Mouse (Mus musculus) cerebellum, postnatal 4 days (tissue): ENCODE measurements around the gene Khdrbs2.

Experiments
- DNase-seq, 2 experiments: peaks; one replicate each; pipeline ENCODE4 v3.0.0; 2022; ENCODE audit warnings: low spot score in 2 of 2, mixed read lengths in 1 of 2

Gene Khdrbs2

GRCm38 (mm10) chr1:32172506-32173239 lies at the start of gene Khdrbs2:
Gene Khdrbs2, plus strand, starts transcription at chr1:32172714.
- DNase-seq: peak; percentile 85 to 91

DNA sequence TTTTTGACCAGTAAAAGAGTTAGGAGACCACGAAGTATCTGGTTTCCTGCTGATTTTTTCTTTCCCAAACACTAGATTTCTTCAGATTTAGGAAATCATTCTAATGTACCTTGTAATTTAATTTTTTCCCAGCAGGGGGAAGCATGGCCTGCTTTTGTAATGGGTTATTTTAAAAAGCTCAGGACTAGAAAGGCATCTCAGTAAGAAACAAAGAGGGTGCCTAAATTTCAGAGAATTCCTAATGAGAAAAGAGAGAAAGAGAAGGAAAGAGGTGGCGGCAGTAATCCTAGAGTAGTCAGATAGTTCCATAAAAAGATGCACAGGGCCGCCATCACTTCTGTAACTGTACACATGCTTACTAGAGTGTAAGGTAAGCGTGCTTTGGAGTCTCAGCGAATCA lies 2.1 kb downstream of the Khdrbs2 start:
- DNase-seq: peak in 1 of 2 experiments; percentile 15

DNA sequence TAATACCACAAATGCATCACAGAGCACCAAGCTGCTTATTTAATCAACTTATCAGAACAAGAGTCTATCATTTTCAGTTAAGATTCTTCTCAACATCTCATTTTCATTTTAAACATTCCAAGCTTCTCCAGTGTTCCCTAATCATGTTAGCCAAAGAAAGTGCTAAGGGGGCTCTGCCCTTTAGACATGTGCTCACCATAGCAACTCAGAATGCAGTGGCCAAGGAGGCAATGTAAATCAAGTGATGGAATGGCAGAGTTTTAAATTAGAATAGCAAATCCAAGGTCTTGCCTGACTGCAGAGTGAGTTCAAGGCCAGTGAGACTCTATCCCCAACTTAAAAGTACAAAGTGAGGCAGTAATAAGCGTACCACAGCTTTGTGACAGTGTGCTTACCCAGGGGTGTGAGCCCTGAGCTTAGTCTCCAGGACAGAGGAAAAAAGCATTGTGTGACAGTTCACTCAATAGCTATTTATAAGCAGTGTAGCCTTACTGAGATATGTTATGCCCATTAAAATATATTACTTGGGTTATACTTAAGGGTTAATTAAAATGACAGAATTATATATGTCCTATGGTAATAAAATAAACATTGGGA lies 27.2 kb downstream of the Khdrbs2 start:
- no peak for DNase-seq

DNA sequence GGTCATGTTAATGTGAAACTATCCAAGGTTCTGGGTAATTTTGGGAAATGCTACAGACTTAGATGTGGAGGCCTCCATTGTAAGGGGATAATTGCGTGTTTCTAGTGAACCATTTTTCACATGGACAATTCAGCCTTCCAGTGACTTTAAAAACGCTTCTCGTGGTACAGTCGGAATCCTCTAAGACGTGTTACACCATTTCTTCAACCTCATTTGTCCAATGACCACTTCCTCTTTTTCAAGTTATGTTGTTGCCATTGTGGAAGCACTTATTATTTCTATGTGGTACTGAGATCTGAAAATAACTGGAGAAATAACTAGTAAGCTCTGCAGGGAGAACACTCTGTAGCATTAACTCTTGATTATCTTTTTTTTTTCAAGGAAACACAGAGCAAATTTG lies 75.9 kb downstream of the Khdrbs2 start:
- DNase-seq: no peak

DNA sequence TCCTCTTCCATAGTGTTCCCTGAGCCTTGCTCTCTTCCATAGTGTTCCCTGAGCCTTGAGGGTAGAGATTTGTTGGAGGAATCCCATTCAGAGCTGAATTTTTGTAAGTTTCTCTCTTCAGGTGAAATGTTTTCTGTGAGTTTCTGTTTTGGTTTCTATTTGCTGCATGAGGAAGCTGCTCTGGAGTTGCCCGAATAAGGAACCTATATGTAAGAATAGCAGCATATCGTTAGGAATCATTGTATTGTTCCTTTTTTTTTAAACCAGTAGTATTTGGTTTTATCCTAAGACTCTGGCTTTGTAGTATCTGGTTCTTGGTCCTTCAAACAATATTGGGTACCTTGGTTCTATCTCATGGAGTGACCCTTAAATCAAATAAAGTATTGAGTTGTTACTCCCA lies 77.1 kb downstream of the Khdrbs2 start:
- DNase-seq: no peak

- no peak for DNase-seq
Measured at GRCm38 (mm10) chr1:32250337-32250736, 77.8 kb downstream of the Khdrbs2 start.

- DNase-seq: no peak
Measured at GRCm38 (mm10) chr1:32258942-32259341, 86.4 kb downstream of the Khdrbs2 start.

GRCm38 (mm10) chr1:32270519-32270918 lies 98.0 kb downstream of the Khdrbs2 start:
- no peak for DNase-seq

DNA sequence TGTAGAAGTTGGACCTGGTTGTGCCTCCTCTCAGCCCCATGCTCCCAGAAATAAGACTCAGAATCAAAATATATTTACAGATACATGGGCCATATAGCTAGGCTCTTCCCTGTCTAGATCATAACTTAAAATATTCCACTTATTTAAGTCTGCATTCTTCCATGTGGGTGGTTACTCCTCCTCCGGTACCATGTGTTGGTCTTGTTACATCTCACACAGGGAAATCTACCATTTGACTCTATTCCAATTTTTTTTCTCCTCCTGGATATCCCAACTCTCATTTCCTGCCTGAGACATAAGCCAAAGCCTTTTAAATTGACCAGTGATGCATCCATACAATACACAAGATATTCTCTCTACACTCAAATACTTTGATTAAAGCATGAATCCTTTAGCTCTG lies 122.2 kb downstream of the Khdrbs2 start:
- DNase-seq: no peak

- DNase-seq: no peak
Measured at GRCm38 (mm10) chr1:32301391-32301790, 128.9 kb downstream of the Khdrbs2 start.

DNA sequence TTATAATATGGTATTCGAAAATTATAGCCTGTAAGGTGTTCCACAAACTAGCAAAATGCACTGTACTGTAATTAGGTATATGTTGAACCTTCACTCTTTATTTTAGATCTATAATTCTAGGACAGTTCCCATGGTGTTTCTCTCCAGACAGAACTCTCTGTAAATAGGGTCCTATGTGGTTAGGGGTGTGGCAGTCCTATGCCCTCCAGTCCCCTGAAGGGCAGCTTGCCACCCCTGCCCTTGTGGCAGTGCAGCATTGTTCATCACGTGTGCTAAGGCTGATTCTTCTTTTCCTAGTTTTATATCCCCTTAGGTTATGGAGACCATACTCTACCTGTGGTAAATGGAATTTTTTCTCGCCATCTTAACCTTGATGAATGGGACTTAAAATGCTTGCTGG lies 136.6 kb downstream of the Khdrbs2 start:
- DNase-seq: no peak

GRCm38 (mm10) chr1:32309637-32310036 lies 137.1 kb downstream of the Khdrbs2 start:
- DNase-seq: no peak

GRCm38 (mm10) chr1:32339108-32339507 lies 166.6 kb downstream of the Khdrbs2 start:
- DNase-seq: no peak

DNA sequence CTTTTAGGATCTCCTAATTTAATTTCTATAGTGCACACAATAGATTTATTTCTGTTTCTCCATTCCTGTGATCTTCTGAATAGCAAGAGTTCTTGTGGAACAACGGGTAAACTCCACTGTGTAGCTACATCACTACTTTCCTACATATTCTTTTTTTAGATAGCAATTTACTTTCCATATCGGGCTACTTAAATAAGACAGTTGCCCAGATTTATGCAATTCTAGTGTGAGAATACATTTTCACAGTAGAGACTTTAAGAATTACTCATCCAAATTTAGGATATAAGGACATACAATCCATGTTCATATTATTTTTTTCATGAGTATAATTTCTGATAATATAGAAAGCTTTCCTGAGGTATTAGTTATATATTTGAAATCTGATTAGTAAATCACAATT lies 175.0 kb downstream of the Khdrbs2 start:
- DNase-seq: no peak

GRCm38 (mm10) chr1:32352076-32352475 lies 179.6 kb downstream of the Khdrbs2 start:
- DNase-seq: no peak

- DNase-seq: no peak
Measured at GRCm38 (mm10) chr1:32363539-32363938, 191.0 kb downstream of the Khdrbs2 start.

GRCm38 (mm10) chr1:32397553-32397952 lies 225.0 kb downstream of the Khdrbs2 start:
- DNase-seq: no peak

DNA sequence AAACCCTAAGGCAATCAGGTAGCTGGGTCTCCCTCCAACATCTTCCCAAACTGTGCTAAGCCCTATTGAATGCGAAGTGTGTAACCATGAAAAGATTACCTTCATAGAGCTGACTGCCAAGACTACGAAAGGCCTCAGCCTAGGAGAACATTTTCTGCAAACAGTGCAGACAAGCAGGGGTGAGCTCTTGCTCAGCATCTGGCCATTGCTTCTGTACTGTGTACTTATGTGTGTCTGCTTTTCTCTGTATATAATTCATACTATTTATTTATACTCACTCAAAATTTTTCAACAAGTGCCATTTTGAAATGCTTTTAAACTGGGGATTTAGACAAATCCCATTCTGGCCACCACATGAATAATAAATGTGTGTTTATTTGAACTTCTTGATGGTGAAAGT lies 235.1 kb downstream of the Khdrbs2 start:
- no peak for DNase-seq

- no peak for DNase-seq
Measured at GRCm38 (mm10) chr1:32428410-32428809, 255.9 kb downstream of the Khdrbs2 start.

GRCm38 (mm10) chr1:32429493-32429892 lies 257.0 kb downstream of the Khdrbs2 start:
- no peak for DNase-seq

GRCm38 (mm10) chr1:32430516-32430915 lies 258.0 kb downstream of the Khdrbs2 start:
- no peak for DNase-seq

GRCm38 (mm10) chr1:32433118-32433517 lies 260.6 kb downstream of the Khdrbs2 start:
- no peak for DNase-seq

DNA sequence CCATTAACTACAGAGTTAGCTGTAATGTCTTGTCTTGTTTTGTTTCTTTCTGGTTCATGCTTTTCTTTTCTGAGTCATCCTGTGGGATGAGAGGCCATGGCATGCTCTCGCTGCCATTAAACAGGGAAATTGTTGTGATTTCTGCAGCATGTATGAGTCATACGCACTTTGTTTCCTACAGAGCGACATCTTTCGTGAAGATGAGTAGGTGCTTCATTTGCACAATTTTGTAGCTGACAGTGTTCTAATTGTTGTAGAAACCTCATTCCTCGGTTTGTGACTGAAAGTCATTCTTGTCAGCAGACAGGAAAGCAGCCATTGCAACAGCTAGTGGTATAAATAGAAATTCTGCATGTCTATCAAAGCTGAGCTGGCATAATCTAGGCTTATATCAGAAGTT lies 271.4 kb downstream of the Khdrbs2 start:
- DNase-seq: no peak
